Mouse (Mus musculus) midbrain, embryonic 12.5 days (tissue): ENCODE measurements around the gene Zkscan2. TPM values are rescaled to one million over a fixed set of nuclear protein-coding genes. Genes with fewer than 3 reads are reported as not detected.

Experiments used
- ATAC-seq: fragments of 200-750 bp; cut with Nextera tagmentation; 2 replicates; pipeline ENCODE4 v1.8.0; 2017; ENCODE audit warnings: low read depth, moderate TSS enrichment, moderate library complexity; ENCODE audit not compliant: low FRiP score
- H3K27ac ChIP-seq: fragments of 300-500 bp; sonication (generic); replicated peaks from 2 replicates; pipeline ENCODE4 v1.5.1; 2016; ENCODE audit warnings: mild to moderate bottlenecking
- H3K27me3 ChIP-seq: fragments of 300-500 bp; sonication (generic); 2 replicates; pipeline ENCODE4 v1.6.1; 2016; ENCODE audit warnings: mild to moderate bottlenecking
- H3K36me3 ChIP-seq: fragments of 300-500 bp; sonication (generic); 2 replicates; pipeline ENCODE4 v1.6.1; 2016
- H3K4me1 ChIP-seq: fragments of 300-500 bp; sonication (generic); 2 replicates; pipeline ENCODE4 v1.6.1; 2016
- H3K4me2 ChIP-seq: fragments of 300-500 bp; sonication (generic); replicated peaks from 2 replicates; pipeline ENCODE4 v1.6.1; 2016; ENCODE audit warnings: mild to moderate bottlenecking, moderate library complexity
- H3K4me3 ChIP-seq: fragments of 300-500 bp; sonication (generic); 2 replicates; pipeline ENCODE4 v1.5.1; 2016; ENCODE audit warnings: mild to moderate bottlenecking
- H3K9ac ChIP-seq: fragments of 300-500 bp; sonication (generic); replicated peaks from 2 replicates; pipeline ENCODE4 v1.6.1; 2016; ENCODE audit warnings: mild to moderate bottlenecking, moderate library complexity
- H3K9me3 ChIP-seq: fragments of 300-500 bp; sonication (generic); 2 replicates; pipeline ENCODE4 v1.6.1; 2016; ENCODE audit warnings: mild to moderate bottlenecking
- WGBS: fragments of 180-500 bp; shearing (Covaris S2); methylation state at CpG from one replicate; pipeline ENCODE4 v1.1.7; 2016; 5-methylcytosine and 5-hydroxymethylcytosine counted together
- polyA plus RNA-seq: library from polyadenylated mRNA; unstranded; fragments of >200 nt; fragmentation: Nextera tagmentation; extraction: Ambion mirVana; gene quantifications from 2 replicates; pipeline ENCODE4 v1.2.1, GENCODE M21; 2016

Zkscan2 gene
- polyA plus RNA-seq, 1 experiment from 2014 or later, result 12.7 TPM

GRCm38 (mm10) chr7:123462070-123462501, 38.2 kb downstream of the Zkscan2 start, which contains the start of gene Aqp8:
Gene Aqp8, plus strand, starts transcription at chr7:123462291.
- Histone ChIP-seq H3K27me3 (no peaks in the 10 kb centered on the region), H3K4me1 (no peaks in the 10 kb centered on the region), H3K9me3 (no peaks in the 10 kb centered on the region), H3K9ac (no peak within 1 kb of the TSS), H3K4me3 (no peak within 1 kb of the TSS), H3K36me3 (no peaks in the 10 kb centered on the region), H3K27ac (no peak within 1 kb of the TSS), H3K4me2 (no peak within 1 kb of the TSS)
- WGBS, result 81% methylated on average over 9 of the region's 9 CpGs
- ATAC-seq, result no peak

- Histone ChIP-seq H3K4me2 (no peak overlapping the region), H3K27ac (no peak overlapping the region), H3K4me3 (no peak overlapping the region), H3K4me1 (no peaks in the 10 kb centered on the region), H3K27me3 (no peaks in the 10 kb centered on the region), H3K9ac (no peak overlapping the region), H3K9me3 (no peaks in the 10 kb centered on the region), H3K36me3 (no peaks in the 10 kb centered on the region)
- no peak for ATAC-seq
- 84% methylated on average over 4 of the region's 4 CpGs for WGBS
These were observed 38.9 kb downstream of the Zkscan2 start for GRCm38 (mm10) chr7:123461316-123461715.

GRCm38 (mm10) chr7:123459247-123459646, 41.0 kb downstream of the Zkscan2 start:
- 83% methylated on average over 4 of the region's 4 CpGs for WGBS
- no peaks in the 10 kb centered on the region for H3K27me3 ChIP-seq
- no peak overlapping the region for H3K4me3 ChIP-seq
- H3K36me3 ChIP-seq, result no peaks in the 10 kb centered on the region
- no peak overlapping the region for H3K9ac ChIP-seq
- H3K9me3 ChIP-seq, result no peaks in the 10 kb centered on the region
- ATAC-seq, result no peak
- H3K27ac ChIP-seq, result no peak overlapping the region
- H3K4me1 ChIP-seq, result no peaks in the 10 kb centered on the region
- no peak overlapping the region for H3K4me2 ChIP-seq

- Histone ChIP-seq H3K9me3 (no peaks in the 10 kb centered on the region), H3K36me3 (no peaks in the 10 kb centered on the region), H3K4me2 (no peak overlapping the region), H3K27ac (no peak overlapping the region), H3K9ac (no peak overlapping the region), H3K4me1 (no peaks in the 10 kb centered on the region), H3K27me3 (no peaks in the 10 kb centered on the region), H3K4me3 (no peak overlapping the region)
- 92% methylated on average over 4 of the region's 4 CpGs for WGBS
- ATAC-seq, result no peak
These were observed 41.9 kb downstream of the Zkscan2 start for GRCm38 (mm10) chr7:123458309-123458708.

DNA sequence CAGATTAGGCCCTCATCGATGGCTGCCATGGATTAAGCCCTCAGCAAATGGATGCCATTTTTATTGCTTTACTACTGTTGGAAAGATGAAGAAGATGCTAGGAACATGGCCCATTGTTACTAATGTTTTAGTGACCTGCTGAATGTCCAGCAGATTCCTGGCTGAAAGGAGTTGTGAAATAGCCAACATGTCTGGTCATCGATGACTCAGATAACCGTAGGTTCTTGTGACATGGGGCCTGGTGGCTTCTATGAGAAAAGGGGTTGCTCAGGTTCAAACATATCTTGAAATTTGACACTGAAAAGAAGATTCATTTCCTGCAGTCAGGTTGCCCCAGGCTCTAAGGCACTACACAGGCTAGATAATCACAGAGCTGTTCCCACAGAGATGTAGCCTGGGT, 45.2 kb downstream of the Zkscan2 start:
- no peak overlapping the region for H3K9ac ChIP-seq
- no peaks in the 10 kb centered on the region for H3K4me1 ChIP-seq
- H3K36me3 ChIP-seq, result no peaks in the 10 kb centered on the region
- WGBS, result 96% methylated on average over 3 of the region's 3 CpGs
- no peaks in the 10 kb centered on the region for H3K27me3 ChIP-seq
- ATAC-seq, result no peak
- no peak overlapping the region for H3K4me2 ChIP-seq
- no peak overlapping the region for H3K4me3 ChIP-seq
- no peaks in the 10 kb centered on the region for H3K9me3 ChIP-seq
- no peak overlapping the region for H3K27ac ChIP-seq

- ATAC-seq, result no peak
- Histone ChIP-seq H3K9ac (no peak overlapping the region), H3K4me2 (no peak overlapping the region), H3K4me1 (no peaks in the 10 kb centered on the region), H3K27ac (no peak overlapping the region), H3K36me3 (no peaks in the 10 kb centered on the region), H3K27me3 (no peaks in the 10 kb centered on the region), H3K9me3 (no peaks in the 10 kb centered on the region), H3K4me3 (no peak overlapping the region)
- 86% methylated on average over 8 of the region's 8 CpGs for WGBS
These were observed 47.2 kb downstream of the Zkscan2 start for GRCm38 (mm10) chr7:123453066-123453465.

GRCm38 (mm10) chr7:123452551-123452950, 47.7 kb downstream of the Zkscan2 start:
- H3K27me3 ChIP-seq, result no peaks in the 10 kb centered on the region
- ATAC-seq, result no peak
- no peaks in the 10 kb centered on the region for H3K4me1 ChIP-seq
- H3K27ac ChIP-seq, result no peak overlapping the region
- no peaks in the 10 kb centered on the region for H3K9me3 ChIP-seq
- no peaks in the 10 kb centered on the region for H3K36me3 ChIP-seq
- no peak overlapping the region for H3K4me2 ChIP-seq
- H3K9ac ChIP-seq, result no peak overlapping the region
- 76% methylated on average over 6 of the region's 6 CpGs for WGBS
- H3K4me3 ChIP-seq, result no peak overlapping the region

- no peak for ATAC-seq
- 86% methylated on average over 2 of the region's 2 CpGs for WGBS
- Histone ChIP-seq H3K27me3 (no peaks in the 10 kb centered on the region), H3K9me3 (no peaks in the 10 kb centered on the region), H3K4me1 (no peaks in the 10 kb centered on the region), H3K36me3 (no peaks in the 10 kb centered on the region), H3K27ac (no peak overlapping the region), H3K9ac (no peak overlapping the region), H3K4me3 (no peak overlapping the region), H3K4me2 (no peak overlapping the region)
These were observed 49.7 kb downstream of the Zkscan2 start for GRCm38 (mm10) chr7:123450515-123450914.

GRCm38 (mm10) chr7:123449676-123450075, 50.6 kb downstream of the Zkscan2 start:
- Histone ChIP-seq H3K36me3 (no peaks in the 10 kb centered on the region), H3K9me3 (no peaks in the 10 kb centered on the region), H3K27ac (no peak overlapping the region), H3K27me3 (no peaks in the 10 kb centered on the region), H3K9ac (no peak overlapping the region), H3K4me3 (no peak overlapping the region), H3K4me2 (no peak overlapping the region), H3K4me1 (no peaks in the 10 kb centered on the region)
- WGBS, result 70% methylated on average over 10 of the region's 10 CpGs
- ATAC-seq, result no peak

DNA sequence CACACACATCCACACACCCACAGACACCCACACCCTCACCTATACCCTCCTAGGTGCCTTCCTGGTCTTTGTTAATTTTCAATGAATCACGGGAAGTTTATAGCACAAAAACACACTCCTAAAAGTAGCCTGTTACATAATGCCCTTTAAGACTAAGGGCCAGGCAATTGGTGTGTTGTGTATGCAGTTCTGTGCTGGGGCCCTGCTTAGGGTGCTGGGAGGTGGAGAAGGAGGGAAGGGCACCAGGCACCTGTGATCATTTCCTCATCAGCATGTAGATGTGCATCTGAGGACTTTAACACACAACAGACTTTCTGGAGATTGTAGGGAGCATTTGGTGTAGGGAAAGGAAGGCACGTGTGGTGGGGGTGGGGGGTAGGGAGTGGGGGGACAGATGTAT, 51.5 kb downstream of the Zkscan2 start:
- H3K27ac ChIP-seq, result no peak overlapping the region
- H3K36me3 ChIP-seq, result no peaks in the 10 kb centered on the region
- no peaks in the 10 kb centered on the region for H3K9me3 ChIP-seq
- H3K4me3 ChIP-seq, result no peak overlapping the region
- no peak overlapping the region for H3K4me2 ChIP-seq
- no peak for ATAC-seq
- WGBS, result 87% methylated on average over 2 of the region's 2 CpGs
- no peaks in the 10 kb centered on the region for H3K27me3 ChIP-seq
- no peak overlapping the region for H3K9ac ChIP-seq
- H3K4me1 ChIP-seq, result no peaks in the 10 kb centered on the region

- 83% methylated on average over 1 of the region's 1 CpGs for WGBS
- H3K4me3 ChIP-seq, result no peak overlapping the region
- peaks cover 4% of the 10 kb centered on the region; the same call in 1 of the 2 replicates for H3K9me3 ChIP-seq
- no peak for ATAC-seq
- no peaks in the 10 kb centered on the region for H3K27me3 ChIP-seq
- H3K4me1 ChIP-seq, result no peaks in the 10 kb centered on the region
- no peaks in the 10 kb centered on the region for H3K36me3 ChIP-seq
- H3K9ac ChIP-seq, result no peak overlapping the region
- H3K27ac ChIP-seq, result no peak overlapping the region
- H3K4me2 ChIP-seq, result no peak overlapping the region
These were observed 58.2 kb downstream of the Zkscan2 start for GRCm38 (mm10) chr7:123442079-123442478.

- Histone ChIP-seq H3K4me2 (no peak overlapping the region), H3K9ac (no peak overlapping the region), H3K36me3 (0 out of 2 replicates have a peak, but pooled peaks cover 37% of the 10 kb centered on the region), H3K4me3 (no peak overlapping the region), H3K4me1 (no peaks in the 10 kb centered on the region), H3K9me3 (0 out of 2 replicates have a peak, but pooled peaks cover 2% of the 10 kb centered on the region), H3K27me3 (no peaks in the 10 kb centered on the region), H3K27ac (no peak overlapping the region)
- WGBS, result 67% methylated on average over 4 of the region's 4 CpGs
- ATAC-seq, result no peak
These were observed 69.0 kb downstream of the Zkscan2 start for GRCm38 (mm10) chr7:123431206-123431605.

DNA sequence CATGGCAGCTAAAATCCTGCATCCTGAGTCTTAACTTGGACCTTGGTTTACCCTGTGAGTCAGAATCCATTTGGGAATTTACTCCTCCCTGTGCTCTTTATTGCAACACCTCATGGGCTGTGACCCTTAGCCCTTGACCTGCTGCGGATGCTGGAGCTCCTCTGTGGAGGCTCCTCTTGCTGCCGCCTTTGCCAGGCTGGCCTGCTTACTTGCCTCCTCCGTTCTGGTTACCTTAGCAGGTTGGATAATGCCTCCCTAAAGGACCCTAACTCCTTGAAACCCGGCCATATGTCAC, 69.9 kb downstream of the Zkscan2 start:
- peaks cover 37% of the 10 kb centered on the region; the same call in 1 of the 2 replicates for H3K36me3 ChIP-seq

More for the DNA sequence above, 69.9 kb downstream of the Zkscan2 start:
- Histone ChIP-seq H3K9ac (no peak overlapping the region), H3K9me3 (0 out of 2 replicates have a peak, but pooled peaks cover 2% of the 10 kb centered on the region), H3K4me2 (no peak overlapping the region), H3K27me3 (no peaks in the 10 kb centered on the region), H3K4me3 (no peak overlapping the region), H3K27ac (no peak overlapping the region), H3K4me1 (no peaks in the 10 kb centered on the region)
- 84% methylated on average over 4 of the region's 4 CpGs for WGBS
- no peak for ATAC-seq
